Mouse (Mus musculus) left cerebral cortex, adult 11 months (tissue): ENCODE results near the gene Higd2a.
"Not testable (repeated sequence)": the region's sequence is repeated elsewhere in the genome, so short reads cannot be mapped to it uniquely, and the experiment has no call there.

Experiments
- DNase-seq: peaks from one replicate; pipeline ENCODE4 v3.0.0; 2022; ENCODE audit warnings: low spot score

Higd2a gene

DNA sequence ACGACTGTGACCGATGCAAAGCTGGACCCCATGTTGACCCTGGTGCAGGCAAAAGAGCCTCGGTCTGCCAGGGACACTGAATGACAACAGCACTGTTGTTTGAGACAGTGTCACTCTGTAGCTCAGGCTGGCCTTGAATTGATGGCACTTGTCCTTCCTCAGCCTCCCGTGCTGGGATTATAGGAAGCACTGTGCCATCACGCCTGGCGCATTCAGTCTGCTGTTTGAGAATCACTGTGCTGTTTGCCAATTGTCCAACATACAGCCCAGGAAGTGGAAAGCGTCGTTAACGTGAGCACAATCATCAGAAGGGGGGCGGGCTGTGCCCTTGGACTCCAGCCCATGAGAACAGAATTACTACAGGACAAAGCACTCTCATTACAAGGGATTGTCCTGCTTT, 7.9 kb upstream of the Higd2a start:
- no peak for DNase-seq

DNA sequence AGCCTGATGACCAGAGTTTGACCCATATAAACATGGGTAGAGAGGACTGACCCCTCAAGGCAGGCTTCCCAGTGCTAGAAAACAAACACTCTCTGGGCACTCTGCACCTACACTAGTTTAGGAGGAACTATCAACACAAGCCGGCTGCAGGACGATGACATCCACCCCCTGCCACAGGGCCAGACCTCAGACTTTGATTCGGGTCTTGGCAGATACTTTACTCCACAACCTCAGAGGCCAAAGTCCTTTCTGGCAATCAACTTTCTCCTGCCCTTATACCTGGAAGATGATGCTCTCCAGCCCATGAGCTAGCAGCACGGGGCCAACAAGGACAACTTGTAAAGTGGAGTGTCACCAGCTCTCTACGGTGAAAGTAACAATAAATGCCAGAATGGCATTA, 7.1 kb upstream of the Higd2a start:
- no peak for DNase-seq

DNA sequence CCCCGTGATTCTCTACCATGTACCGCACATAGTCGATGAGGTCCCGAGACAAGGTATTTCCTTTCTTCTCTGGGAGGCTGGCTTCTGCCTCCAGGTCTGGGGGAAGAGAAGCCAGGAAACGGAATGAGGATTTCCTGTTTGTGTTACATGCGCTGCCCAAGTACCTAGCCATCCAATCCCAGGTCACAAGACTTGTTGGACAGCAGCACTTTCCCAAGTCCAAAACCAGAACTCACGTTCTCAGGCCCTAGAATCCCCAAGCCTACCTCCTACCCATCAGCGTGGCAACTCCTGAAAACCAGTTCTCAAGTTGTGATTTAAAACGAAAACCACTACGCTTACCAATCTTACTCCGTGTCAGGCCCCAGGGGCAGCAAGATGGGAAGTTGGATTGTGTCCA, 4.2 kb upstream of the Higd2a start:
- DNase-seq: no peak

DNA sequence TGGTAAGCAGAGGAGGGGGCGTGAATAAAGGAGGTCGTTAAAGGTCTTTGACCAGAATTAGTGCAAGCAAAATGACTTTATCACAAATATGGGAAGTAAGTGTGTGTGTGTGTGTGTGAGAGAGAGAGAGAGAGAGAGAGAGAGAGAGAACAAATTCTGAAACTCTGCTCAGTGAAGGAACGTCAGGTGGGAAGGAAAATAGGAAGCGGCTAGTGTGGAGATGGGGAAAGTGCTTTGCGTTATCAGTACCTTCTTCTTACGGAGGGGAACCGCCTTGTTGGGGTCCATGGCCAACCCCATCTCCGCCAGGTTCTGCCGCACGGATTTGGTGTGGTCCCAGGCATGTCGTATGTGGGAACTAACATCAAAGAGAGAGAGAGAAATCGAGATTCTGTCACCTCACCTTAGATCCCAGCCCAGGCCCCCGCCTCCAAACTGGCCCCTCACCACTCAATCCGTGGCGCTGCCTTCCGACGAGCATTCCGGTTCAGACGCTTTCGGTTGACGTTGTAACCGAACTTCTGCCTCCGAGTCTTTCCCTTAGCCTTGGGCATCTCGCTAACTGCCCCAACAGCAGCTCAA, 502 bp upstream of the Higd2a start:
- no peak for DNase-seq

DNA sequence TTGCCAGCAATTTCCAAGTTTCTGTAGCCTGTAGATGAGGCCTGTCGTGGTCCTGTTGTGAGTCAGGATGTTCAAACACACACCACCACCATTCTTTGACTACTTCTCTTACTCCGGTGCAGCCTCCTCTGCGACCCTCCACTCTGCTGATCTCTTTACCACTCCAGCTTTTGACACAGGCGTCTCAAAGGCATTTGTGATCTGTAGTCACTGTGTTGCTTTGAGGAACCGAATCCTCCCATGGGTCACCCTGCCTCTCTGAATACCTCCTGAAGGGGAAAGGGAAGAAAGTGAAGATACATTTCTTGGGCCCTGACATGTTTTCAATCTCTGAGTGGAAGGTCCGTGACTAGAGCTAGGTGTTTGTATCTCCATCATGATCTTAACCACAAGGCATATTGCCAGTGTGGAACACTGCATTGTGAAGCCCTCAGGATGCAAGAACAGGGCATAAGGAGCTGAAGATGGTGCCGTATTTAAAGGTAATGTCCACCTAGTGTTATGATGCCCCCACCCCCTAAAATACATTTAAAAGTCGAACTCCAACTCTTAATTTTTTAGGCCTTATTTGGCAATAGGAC, 1.9 kb downstream of the Higd2a start:
- DNase-seq: no peak

DNA sequence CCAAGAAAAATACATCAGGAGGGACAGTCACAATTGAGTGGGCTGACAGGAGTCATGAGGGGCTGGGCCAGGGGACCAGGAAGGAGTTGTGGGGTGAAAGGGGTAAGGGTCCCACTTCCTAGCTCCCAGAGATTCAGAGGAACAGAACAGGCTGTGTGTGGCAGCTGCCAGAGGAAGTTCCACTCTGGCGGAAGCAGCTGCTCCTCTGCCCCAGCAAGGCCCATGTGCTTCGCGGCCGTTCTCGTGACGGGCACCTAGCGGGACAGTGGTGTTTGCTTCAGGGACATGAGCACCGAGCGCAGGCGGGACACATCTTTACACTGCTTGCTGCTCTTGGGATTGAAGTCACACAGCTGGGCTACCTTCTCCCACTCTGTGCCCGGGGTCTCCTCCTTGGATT, 3.6 kb downstream of the Higd2a start:
- no peak for DNase-seq

DNA sequence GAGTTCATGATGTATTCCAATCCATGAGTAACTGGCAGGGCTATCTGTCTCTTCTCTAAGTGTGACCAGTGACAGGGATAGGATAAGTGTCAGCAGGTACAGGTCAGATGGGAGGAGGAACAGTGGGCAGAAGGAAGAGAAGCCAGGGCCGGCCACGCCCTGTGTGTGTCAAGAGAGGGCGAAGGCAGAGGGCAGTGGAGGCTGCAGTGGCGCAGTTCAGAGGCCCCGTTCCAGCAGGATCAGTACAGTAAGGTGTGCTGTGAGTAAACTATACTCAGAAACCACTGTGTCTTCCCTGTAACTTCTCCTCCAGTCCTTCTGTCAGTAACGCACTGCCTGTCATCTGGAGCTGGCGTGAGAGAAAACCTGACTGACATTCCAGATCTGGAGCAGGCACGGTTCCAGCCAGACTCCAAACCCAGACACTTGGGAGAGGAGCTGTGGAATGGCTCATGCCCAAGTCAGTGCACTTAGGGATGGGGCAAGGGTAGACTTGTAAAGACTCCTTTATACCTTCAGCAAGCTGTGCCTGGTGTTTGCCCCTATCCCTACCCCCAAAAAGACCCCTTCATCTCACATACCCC, 6.2 kb downstream of the Higd2a start:
- DNase-seq: no peak

DNA sequence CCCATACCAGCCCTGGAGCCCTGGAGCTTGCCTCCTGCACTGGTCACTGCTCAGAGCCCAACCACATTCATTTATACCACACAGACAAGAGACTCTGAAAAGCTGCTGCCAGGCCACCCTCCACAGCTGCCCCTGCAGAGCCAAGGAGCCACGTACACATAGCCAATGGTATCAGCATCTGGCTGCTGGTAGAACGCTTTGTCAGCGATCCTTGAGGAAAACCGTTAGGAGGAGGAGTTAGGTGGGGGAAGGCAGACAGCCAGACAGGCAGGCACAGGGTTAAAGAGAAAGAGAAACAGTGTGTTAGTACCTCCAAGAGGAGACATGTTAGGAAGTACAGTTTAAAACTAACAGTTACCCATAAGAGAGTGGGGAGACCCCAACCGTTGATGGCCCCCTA, 6.9 kb downstream of the Higd2a start:
- no peak for DNase-seq

DNA sequence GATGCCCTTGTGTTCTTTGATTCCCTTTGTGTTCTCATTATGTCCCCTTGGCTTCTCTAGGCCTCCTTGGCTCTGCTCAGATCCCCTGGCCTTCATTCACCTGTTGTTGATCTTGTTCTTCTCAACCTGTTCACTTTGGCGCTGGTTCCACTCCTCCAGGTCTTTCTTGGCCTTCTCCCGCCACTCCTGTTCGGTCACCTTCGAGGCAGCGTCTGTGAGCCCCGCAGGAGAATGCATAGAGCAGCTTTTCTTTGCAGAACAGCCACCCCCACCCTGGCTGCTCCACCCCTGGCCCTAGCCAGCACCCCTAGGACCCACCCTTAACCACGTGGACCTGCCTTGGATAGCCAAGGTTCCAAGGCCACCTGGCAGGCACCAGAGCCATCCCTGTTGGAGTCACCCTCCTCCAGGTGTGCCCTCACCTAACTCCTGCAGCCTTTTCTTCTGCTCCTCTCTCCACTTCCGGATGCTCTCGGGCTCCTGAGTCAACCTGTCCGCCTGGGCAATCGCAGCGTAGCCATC, 8.7 kb downstream of the Higd2a start:
- DNase-seq: no peak

DNA sequence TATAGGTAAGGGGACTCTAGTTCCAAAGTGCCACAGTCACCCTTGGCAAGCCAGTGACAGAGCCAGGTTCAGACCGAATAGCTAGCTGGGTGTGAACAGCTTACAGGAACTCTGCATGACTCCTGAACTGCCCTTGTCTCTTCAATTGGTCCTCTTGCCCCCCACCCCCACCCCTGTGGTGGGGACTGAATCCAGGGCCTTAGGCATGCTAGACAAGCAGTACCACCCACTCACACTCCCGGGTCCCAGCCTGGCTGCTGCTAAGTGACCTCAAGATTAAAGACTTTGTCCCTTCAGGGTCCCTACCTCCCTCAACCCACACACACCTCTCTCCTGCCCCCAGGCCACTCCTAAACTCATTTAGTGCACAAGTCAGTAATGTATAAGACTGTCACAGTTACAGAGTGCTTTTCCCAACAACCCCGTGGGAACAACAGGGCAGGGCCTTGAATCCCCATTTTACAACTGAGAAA, 12.7 kb downstream of the Higd2a start:
- DNase-seq: no peak

DNA sequence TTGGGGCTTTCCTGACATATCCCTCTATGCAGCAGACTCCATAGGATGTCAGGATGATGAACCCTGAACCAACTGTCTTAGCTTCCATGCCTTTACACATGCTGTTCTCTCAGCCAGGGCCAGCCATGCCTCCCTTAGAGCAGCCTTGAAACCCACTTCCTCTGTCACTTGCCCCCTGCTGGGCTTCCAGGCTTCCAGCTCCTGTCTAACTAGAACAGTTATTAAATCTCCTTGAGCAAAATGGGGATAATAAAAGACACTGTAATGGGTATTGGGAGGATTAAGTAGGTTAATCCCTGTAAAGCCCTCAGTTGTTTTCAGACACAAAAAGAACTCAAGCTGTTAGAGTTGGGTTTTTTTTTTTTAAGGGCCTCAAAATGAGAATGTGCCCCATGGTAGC, 13.5 kb downstream of the Higd2a start:
- no peak for DNase-seq

DNA sequence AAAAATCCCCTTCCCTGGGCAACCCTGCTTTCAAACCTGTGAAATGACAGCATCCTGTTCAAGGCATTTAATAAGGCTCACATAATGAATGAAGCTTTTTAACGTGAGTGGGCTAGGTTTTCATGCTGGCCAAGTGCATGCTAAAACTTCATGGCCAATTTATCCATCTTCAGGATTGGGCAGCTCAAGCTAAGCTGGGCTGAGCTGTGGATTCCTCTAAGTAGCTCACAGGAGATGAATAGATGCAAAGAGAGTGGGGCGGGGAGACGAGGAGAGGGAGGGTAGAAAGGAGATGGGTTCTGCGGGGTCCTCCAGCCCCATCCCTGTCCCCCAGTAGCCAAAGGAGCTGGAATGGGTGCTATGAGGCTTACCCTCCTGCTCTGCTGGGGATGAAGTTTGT, 14.2 kb downstream of the Higd2a start:
- DNase-seq: no peak

DNA sequence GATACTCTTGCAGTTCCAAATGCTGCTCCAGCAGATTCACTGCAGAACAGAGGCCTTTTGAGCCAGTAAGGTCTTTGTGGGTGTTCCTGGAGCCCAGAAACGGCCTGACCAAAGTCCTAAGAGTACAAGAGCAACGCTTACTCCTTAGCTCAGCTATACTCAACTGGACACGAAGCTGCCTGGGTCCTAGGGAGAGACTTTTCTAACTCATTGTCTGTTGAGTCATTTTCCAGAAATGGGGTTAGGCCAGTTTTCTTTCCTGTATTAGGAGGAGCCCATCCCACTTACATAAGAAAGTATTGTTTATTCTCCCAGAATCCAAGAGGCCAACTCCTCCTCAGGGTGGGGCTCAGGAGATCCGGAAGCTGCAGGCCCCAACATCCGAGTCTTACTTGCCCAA, 15.4 kb downstream of the Higd2a start:
- DNase-seq: no peak

DNA sequence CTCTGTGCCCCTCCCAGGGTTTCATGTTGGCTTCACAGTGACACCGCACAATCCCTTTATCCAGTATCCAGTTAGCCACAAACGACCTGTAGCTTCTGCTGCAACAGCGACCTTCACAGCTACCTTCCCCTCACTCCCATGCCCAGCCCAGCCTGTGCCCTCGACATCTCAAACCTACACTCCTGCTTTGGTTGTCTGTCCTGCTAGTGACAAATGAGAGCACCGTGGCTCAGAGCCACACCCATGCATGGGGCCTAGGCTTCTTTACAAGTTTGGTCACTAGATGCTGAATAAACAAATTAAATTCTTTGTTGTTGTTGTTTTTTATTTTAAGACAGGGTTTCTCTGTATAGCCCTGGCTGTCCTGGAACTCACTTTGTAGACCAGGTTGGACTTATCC, 17.2 kb downstream of the Higd2a start:
- no peak for DNase-seq

DNA sequence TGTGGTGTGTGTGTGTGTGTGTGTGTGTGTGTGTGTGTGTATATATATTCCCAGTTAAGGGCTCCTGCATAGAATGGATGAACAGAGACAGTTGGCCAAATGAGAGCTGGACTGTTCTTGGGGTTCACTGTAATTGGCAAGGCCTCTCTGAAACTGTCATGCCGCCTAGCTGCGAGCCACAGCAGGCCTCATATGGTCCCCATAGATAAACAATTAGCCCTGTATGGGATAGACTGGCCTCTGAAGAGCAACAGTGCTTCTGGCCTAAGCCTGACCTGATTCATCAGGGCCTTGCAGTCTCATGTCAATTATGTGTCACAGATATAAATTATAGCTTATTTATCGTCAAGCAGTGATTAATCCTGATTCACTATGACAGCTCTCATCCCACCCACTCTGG, 18.0 kb downstream of the Higd2a start:
- DNase-seq: no peak

DNA sequence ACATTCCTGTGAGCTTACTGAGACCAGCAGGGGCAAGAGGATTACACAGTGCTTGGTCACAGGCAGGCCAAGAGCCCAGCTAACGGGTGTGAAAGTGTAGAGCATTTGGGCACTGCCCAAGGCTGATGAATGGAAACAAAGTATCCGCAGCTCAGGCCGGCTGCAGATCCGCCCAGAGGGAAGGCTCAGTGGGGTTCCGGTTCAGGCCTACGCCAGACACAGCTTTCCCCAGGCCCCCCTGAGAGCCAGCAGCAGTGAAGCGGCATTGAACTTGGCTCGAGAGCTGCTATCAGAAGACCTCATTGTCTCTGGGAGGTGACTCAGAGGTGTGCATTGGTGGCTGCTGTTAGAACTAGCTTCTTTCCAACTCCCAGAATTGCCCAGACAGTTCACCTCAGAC, 18.7 kb downstream of the Higd2a start:
- no peak for DNase-seq

DNA sequence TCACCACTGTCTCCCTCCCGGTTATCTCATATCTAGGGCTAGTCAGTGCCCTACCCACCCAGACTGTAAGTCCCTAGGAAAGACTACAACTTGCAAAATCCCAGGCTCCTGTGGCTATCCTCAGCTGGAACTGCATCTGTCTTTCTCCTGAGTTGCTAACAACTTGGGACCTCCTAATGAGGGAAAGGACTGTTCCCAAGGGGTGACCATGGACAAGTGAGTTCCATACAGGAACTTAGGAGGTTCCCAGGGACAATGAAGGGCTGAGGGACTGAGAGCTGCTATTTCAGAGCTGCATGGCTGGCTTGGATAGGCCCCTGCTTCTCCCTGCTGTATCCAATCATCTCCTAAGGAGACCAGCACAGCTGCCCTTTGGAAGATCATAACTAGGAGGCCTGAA, 19.3 kb downstream of the Higd2a start:
- no peak for DNase-seq

DNA sequence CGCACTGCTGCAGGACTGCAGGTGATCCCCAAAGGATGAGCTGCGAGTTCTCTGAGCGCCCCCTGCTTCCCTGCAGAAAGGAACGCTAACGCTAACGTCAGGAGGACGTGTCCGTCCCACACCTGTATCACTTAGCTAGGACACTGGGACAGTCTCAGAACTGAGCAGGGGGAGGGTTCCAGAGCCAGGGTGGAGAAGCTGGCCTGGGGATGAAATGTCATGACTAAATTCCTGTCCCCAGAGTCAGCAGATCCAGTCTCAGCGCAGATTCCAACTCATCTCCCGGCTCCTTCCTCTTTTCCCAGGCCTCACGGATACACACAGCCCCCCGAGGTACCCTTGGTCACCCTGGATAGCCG, 20.6 kb downstream of the Higd2a start:
- DNase-seq: no peak

DNA sequence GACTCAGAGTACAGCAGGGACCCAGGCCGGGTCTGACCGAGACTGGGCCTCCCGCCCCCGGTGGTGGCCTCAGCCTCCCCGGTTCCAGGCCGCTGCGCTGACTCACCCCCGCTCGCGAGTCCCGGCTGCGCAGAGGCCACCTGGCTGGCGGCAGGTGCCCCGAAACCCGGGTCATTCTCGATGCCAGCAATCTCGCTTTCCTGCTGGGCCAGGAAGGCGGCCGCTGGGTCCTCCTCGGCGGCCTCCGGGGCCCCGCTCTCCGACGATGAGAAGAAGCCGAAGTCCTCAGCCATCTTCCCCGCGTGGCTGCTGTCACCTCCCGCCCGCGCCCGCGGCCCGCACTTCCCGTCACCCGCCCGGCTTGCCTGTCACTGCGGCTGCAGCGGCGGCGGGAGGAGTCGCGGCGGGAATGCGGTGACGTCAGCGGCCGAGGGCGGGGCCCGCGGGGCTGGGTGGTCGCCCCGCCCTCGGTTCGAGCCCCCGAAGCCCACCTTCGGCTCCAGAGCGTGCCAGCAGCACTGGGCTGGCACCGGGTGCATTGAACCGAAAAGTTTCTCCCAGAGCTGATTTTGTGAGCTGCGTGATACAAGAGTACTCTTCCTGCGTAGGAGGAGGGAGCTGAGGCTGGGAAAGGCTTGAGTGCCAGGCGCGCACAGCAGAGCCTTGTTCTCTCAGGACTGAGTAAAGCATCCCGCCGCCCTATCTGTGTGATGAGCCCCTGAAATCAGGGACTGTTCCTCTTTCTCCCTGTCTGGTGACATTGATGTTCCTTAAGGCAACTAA, 21.2 kb downstream of the Higd2a start, which contains the start of gene Cltb:
Gene Cltb, minus strand, starts transcription at position 373 of the 783 bp plus-strand sequence.
- DNase-seq: peak; percentile 82

DNA sequence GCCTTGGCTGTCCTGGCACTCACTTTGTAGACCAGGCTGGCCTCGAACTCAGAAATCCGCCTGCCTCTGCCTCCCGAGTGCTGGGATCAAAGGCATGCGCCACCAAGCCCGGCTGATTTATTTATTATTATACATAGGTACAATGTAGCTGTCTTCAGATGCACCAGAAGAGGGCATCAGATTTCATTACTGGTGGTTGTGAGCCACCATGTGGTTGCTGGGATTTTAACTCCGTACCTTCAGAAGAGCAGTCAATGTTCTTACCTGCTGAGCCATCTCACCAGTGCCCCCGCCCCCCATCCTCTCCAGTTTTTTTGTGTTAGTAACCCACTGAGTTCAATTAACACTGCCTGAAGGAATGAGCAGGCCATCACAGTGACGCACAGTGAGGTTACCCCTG, 23.1 kb downstream of the Higd2a start:
- not testable (repeated sequence) for DNase-seq

DNA sequence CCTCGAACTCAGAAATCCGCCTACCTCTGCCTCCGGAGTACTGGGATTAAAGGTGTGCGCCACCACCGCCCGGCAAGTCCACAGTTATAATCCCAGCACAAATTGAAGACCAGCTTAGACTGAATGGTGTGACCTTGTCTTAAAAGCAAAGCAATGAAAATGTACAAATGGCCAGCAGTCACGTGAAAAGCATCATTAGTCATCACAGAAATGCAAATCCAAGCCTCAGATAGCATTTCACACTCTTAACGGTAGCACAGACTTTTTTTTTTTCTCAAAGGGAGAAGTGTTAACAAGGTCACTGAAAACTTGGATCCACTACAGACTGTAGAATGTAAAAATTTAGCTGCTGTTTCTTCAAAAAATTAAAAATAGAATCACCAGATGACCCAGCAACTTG, 26.3 kb downstream of the Higd2a start:
- no peak for DNase-seq

DNA sequence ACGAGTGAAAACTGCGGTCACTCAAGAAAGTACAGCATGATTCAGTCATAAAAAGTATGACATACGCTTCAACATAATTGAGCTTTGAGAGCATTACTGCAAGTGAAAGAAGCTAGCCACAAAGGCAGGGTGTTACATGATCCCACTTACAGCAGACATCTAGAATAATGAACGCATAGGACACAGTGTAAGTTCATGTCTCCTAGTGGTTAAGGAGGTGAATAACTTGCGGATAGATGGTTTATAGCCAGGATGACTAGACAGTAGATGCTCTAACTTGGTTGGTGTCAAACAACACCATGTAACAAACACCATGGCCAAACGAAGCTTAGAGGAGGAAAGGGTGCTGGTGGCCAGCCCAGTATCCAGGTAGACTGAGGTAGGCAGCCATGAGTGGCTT, 27.0 kb downstream of the Higd2a start:
- DNase-seq: no peak
